Mouse (Mus musculus) mouse trophoblast stem cell (cell line): ENCODE measurements around the gene Neu1.
"Not testable (repeated sequence)": the region's sequence is repeated elsewhere in the genome, so short reads cannot be mapped to it uniquely, and the experiment has no call there.

Source experiments
- in situ Hi-C, 2 experiments: fragments of 300-500 bp; cut with MseI, MboI; formaldehyde crosslinking; loops; 2 replicates in 1 of 2; 3 replicates in 1 of 2; pipeline ENCODE4 v1.15.1; 2025

Gene Neu1

GRCm38 (mm10) chr17:34965627-34966026 lies 34.6 kb downstream of the Neu1 start:
- in situ Hi-C loops: no loop called here

- in situ Hi-C loops: not testable (repeated sequence)
Observed at GRCm38 (mm10) chr17:34969822-34970221, 38.8 kb downstream of the Neu1 start, which contains the start of gene Gm20481. Gene Gm20481, plus strand, starts transcription at chr17:34969912.

DNA sequence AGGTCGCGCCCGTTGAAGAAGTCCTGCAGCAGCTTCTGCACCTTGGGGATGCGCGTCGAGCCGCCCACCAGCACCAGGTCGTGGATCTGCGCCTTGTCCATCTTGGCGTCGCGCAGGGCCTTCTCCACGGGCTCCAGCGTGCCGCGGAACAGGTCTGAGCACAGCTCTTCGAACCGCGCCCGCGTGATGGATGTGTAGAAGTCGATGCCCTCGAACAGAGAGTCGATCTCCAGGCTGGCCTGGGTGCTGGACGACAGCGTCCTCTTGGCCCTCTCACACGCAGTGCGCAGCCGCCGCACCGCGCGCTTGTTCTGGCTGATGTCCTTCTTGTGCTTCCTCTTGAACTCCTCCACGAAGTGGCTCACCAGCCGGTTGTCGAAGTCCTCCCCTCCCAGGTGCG lies 39.8 kb downstream of the Neu1 start:
- in situ Hi-C loops: not testable (repeated sequence)

DNA sequence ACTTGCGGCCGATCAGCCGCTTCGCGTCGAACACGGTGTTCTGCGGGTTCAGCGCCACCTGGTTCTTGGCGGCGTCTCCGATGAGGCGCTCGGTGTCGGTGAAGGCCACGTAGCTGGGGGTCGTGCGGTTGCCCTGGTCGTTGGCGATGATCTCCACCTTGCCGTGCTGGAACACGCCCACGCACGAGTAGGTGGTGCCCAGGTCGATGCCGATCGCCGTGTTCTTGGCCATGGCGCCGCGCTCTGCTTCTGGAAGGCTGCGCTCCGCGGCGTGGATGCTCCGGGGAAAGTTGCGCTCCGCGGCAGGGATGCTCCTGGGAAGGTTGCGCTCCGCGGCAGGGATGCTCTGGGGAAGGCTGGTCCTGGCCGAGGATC lies 40.6 kb downstream of the Neu1 start:
- in situ Hi-C loops: not testable (repeated sequence)

DNA sequence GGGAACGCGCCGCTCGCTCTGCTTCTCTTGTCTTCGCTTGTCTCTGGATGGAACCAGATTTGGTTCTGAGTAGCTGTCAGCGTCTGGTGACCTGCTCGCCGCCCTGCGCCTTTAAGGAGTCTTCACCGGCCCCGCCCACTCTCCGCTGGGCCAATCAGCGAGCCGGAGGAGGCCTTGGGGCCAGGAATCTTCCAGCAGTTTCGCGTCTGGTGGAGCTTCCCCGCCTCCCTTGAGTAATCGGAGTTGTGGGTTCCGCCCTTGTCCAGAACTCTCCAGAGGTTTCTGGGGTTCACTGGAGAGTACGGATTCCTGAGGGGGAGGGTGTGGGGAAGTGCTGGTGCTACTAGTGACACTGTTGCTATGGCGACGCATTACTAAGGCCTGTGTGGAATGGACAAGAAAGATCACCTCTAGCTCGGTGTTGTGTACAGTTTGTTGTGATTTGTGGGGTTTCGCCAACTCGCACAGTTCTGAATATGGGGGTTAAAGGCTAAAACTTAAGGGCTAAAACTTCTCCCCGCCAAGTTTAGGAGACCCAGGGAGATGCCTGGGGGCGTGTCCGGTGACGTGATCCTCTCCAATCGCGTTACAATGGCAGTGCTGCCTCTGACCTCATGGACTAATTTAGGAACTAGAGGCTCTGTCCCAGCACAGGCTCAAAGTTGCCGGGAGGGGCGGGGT lies 41.2 kb downstream of the Neu1 start, which contains the start of the genes Hspa1a and Hspa1l:
Gene Hspa1a, minus strand, starts transcription at position 88 of the 681 bp plus-strand sequence.
Gene Hspa1l, plus strand, starts transcription at position 635 of the 681 bp plus-strand sequence.
- in situ Hi-C loops: not testable (repeated sequence)

- in situ Hi-C loops: no loop called here
Observed at GRCm38 (mm10) chr17:34975581-34976492, 44.8 kb downstream of the Neu1 start.

DNA sequence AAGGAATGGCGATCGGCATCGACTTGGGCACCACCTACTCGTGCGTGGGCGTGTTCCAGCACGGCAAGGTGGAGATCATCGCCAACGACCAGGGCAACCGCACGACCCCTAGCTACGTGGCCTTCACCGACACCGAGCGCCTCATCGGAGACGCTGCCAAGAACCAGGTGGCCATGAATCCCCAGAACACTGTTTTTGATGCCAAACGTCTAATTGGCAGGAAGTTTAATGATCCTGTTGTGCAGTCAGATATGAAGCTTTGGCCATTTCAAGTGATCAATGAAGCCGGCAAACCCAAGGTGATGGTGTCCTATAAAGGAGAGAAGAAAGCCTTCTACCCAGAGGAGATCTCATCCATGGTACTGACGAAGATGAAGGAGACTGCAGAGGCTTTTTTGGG lies 45.9 kb downstream of the Neu1 start:
- in situ Hi-C loops: no loop called here

GRCm38 (mm10) chr17:34978239-34978638 lies 47.2 kb downstream of the Neu1 start:
- in situ Hi-C loops: no loop called here

- in situ Hi-C loops: no loop called here
Observed at GRCm38 (mm10) chr17:34979631-34980030, 48.6 kb downstream of the Neu1 start.

- in situ Hi-C loops: no loop called here
Observed at GRCm38 (mm10) chr17:34980655-34981054, 49.6 kb downstream of the Neu1 start.

DNA sequence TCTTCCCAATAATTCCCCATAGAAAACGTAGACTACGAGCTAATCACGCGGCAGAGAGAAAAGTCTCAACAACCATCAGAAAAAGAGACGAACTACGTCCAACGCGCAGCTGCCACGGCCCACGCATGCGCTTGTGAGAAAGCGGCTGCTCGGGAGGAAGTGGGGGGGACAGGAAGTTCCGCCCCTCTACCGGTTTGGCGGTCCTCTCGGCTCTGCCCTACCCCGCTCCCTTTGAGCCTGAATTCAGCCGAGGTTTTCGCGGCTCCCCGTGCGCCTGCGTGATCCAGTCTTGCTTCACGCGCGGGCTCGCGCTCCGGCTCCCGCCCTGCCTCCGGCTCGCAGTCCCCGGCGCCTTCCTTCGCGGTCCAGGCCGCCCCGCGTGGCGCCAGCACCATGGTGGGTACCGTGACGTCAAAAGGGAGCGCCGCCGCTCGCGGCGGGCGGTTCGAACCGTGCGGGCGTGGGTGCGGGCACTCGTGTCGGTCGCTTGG lies 50.7 kb downstream of the Neu1 start, which contains the start of gene Lsm2:
Gene Lsm2, plus strand, starts transcription at position 173 of the 491 bp plus-strand sequence.
- in situ Hi-C loops: no loop called here

- in situ Hi-C loops: no loop called here
Observed at GRCm38 (mm10) chr17:34982328-34982727, 51.3 kb downstream of the Neu1 start.

- in situ Hi-C loops: no loop called here
Observed at GRCm38 (mm10) chr17:34984218-34984617, 53.2 kb downstream of the Neu1 start.
